Mouse (Mus musculus): ENCODE results near the gene Lce1a1.

Gene Lce1a1

GRCm38 (mm10) chr3:92648207-92648606 lies at the start of gene Lce1a1:
Gene Lce1a1 (minus strand): TSS chr3:92648307.
- DNase-seq: no peak

DNA sequence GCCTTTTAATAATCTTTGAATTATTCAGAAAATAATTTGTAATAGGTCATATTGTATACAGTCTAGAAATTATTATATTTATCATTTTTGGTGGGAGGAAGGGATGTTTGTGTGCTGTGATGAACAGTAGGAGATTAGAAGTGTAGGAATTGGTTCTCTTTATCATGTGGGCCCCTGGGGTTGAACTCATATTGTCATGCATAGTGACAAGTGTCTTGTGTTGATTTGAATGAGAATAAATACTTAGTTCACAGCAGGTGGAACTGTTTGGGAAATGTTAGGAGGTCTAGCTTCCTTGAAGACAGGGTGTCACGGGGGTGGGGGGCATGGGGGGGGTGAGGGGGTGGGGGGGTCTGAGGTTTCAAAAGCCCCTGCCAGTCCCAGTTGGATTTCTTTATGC lies 46.5 kb upstream of the Lce1a1 start:
- DNase-seq: no peak

DNA sequence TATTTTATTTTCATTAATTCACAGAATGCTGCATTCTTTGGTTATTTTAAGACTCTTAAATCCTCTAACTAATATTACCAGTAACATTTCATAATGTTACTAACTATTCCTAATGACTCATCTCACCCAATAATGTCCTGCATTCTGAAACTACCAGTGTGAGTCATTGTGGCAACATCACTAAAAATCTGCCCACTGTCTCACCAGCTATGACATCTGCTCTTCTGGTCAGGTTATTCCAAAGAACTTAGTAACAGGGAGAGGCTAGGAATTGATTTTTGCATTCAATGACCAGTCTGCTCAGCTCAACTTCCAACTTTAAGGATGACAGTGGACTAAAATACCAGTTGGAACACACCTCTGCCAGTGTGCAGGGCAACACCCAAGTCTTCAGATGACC lies 43.6 kb upstream of the Lce1a1 start:
- DNase-seq: no peak

- peak; percentile 4 to 11 for DNase-seq
Observed at GRCm38 (mm10) chr3:92689154-92689553, 41.0 kb upstream of the Lce1a1 start.

DNA sequence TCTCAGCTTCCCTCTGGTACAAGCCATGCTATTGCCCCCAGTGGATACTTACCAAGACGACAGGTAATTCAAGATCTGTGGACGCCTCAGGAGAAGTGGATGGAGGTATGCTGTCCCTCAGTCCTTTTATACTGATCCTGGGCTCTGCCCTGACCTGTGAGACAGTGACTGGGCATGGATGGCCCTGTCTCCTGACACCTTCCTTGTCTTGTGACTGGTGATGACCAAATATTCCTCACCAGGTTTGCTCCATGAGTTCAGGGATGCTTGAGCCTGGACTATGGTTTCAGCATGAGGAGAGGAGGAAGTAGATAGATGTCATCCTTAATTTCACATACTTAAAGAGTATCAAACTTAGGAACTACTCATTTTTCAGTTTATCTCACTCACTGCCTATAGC lies 39.0 kb upstream of the Lce1a1 start, which contains the start of gene Lce1d:
Gene Lce1d (minus strand): TSS at position 101 of the 400 bp plus-strand sequence.
- DNase-seq: no peak

DNA sequence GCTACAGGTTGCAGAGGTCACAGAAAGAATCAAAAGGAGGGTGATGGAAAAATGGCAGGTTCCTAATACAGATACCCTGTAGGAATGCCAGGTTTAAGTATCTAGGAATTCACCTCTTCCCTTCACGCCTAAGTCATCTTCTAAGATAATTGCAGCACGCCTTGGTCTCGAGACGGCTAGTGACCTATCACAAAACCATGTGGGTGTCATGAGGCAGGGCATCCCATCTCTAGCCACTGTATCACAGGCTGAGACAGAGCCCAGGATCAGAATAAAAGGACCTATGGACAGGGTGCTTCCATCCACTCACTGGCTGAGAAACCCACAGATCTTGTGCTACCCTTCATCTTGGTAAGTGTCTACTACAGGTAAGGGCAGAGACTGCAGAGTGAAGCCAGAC lies 30.8 kb upstream of the Lce1a1 start, which contains the start of gene Lce1c:
Gene Lce1c (plus strand): TSS at position 301 of the 400 bp plus-strand sequence.
- no peak for DNase-seq

DNA sequence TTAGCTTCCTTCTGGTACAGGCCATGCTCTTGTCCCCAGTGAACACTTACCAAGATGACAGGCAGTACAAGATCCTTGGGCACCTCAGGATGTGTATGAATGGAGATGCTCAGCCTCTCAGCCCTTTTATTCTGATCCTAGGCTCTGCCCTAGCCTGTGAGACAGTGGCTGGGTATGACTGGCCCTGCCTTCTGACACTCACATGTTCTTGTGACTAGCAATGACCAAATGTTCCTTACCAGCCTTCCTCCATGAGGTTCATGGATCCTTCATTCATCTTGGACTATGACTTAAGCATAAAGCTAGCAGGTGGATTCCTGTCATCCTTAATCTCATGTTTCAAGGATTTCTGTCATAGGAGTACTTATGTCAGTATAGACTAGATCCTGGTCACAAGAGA lies 22.1 kb upstream of the Lce1a1 start, which contains the start of gene Lce1a2:
Gene Lce1a2 (minus strand): TSS at position 101 of the 400 bp plus-strand sequence.
- no peak for DNase-seq

GRCm38 (mm10) chr3:92656826-92657225 lies 8.7 kb upstream of the Lce1a1 start, which contains the start of gene Lce1b:
Gene Lce1b (minus strand): TSS chr3:92656926.
- no peak for DNase-seq

- DNase-seq: no peak
Observed at GRCm38 (mm10) chr3:92639854-92640253, 8.3 kb downstream of the Lce1a1 start.

DNA sequence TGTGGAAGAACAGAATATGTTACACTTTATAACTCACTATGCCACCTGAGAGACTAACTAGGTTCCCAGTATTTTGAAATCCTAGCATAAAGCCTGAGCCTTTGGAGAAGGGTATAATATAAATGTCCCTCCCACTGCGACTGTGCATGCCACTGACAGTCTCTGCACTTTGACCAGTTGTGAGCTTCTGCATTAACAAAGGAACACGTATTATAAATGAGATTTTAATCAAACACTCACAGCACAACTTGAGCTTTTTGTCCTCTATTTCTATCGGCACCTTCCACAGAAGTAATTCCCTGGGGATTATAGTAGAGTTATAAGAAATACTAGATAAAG lies 9.5 kb downstream of the Lce1a1 start:
- DNase-seq: no peak

DNA sequence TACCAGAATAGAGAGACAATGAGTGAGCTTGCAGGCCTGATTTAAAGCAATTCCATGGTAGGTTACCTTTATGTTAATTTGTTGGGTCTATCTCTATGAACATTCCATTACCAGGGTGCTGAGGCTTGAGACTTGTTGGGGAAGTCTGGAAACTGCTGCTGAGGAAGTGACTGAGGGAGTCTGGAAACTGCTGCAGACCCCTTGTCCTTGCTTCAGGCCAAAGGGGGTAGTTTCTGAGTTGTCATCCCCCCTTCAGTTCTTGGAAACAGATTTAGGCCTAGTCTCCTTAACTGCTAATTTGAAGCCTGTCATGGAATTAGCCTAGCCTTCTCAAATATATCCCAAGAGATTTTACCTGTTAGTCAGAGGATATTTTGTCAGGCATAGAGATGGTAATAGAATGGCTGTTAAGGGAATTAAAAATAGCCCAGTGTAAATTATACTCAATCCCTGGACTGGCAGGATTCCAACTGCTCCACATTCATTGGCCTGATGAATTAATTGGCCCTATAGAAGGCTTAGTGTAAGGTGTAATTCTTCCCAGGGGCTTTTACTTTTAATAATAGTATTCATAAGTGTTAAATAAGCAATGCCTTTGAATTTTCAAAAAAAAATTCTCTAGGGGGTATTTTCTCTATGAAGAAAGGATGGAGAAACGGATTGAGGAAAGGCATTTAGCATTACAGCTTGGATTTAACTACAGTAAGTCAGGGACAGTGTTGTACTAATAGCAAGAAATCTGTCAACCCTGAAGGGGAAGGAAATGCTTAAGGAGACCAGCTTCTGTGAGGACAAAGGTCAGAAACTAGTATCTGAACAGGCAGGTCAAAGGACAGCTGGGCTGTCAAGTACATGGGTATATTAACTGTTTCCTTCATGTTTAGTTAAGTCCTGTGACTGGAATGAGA lies 10.1 kb downstream of the Lce1a1 start:
- no peak for DNase-seq

GRCm38 (mm10) chr3:92621560-92621959 lies 26.5 kb downstream of the Lce1a1 start, which contains the start of gene Lce6a:
Gene Lce6a (minus strand): TSS chr3:92621660.
- no peak for DNase-seq

GRCm38 (mm10) chr3:92609804-92610203 lies 38.3 kb downstream of the Lce1a1 start:
- DNase-seq: no peak

DNA sequence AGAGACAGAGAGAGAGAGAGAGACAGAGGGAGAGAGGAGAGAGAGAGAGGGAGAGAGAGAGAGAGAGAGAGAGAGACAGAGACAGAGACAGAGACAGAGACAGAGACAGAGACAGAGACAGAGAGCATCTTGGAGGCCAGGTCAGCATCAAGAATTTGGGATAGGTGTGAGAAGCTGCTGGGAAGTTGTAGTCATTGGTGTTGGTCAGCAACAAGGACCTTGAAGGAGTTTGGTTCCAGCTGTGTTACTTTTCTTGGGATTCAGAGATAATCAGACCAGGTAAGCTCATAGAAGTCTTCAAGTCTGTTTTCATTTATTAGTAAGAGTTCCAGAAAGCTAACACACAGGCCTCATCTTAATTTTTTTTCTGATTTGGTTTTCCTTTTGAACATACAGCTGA lies 40.7 kb downstream of the Lce1a1 start, which contains the start of gene 2210017I01Rik:
Gene 2210017I01Rik (minus strand): TSS at position 101 of the 400 bp plus-strand sequence.
- no peak for DNase-seq

DNA sequence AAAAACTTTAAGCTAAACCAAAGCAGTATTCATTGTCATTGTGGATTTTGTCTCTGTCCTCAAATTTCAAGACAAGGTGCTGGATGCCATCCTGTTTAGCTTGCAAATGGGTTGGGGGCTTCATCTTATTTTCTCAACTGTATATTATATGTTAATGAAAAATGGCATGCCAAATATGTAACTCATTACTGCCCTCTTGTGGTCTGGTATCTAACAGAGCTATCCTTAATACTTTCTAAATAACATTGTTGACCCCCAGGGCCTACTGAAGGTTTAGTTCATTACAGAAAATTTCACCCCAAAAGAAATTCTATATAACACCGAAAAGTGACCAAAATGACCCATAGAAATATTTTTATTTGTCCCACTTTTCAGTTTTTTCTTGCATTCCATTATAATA lies 45.9 kb downstream of the Lce1a1 start:
- no peak for DNase-seq

DNA sequence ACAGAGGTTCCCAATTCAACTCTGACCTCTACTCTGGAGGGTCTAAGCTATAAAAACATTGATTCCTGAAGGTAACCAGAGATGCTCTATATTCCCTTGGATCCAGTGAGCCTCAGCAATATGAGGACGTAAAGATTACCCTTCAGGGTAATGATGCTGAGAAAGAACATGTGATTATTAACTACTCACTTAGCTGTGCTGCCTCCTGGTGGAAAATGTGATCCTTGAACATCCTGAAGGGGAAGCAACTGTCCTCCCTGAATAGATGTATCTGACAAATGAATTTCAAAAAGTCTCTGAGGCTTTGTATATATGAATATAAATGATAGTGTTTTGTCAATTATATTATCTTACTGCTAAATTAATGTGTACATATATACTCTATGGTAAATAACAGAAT lies 47.7 kb downstream of the Lce1a1 start:
- DNase-seq: no peak

GRCm38 (mm10) chr3:92599973-92600372 lies 48.1 kb downstream of the Lce1a1 start:
- DNase-seq: no peak

- DNase-seq: no peak
Observed at GRCm38 (mm10) chr3:92598429-92598828, 49.7 kb downstream of the Lce1a1 start.
